Mouse (Mus musculus) 3134 (cell line): ENCODE results near the gene Tox2.

ENCODE experiments used
- DNase-seq: peaks from one replicate; pipeline ENCODE4 v3.0.0-alpha.2; 2011; ENCODE audit warnings: low spot score; ENCODE audit not compliant: insufficient read length; ENCODE audit errors: extremely low read depth

Gene Tox2

DNA sequence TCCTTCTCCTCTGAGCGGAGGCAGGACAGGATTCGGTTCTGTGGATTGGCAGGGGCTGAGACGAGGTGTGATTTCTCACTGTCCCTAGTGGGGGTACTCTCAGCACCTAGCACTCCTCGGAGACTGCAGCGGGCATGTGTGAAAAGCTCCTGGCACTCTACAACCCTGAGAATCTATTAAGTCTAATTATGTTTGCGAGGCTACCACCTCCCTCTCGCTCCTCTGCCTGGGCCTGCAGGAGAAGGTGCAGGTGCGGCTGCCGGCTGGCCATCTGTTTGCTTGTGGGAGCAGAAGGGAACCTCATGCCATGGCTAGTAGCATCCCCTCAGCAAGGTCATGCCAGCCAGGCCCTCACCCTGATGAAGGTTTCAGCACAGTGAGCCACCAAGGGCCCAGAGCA, 100.1 kb downstream of the Tox2 start:
- DNase-seq = no peak

DNA sequence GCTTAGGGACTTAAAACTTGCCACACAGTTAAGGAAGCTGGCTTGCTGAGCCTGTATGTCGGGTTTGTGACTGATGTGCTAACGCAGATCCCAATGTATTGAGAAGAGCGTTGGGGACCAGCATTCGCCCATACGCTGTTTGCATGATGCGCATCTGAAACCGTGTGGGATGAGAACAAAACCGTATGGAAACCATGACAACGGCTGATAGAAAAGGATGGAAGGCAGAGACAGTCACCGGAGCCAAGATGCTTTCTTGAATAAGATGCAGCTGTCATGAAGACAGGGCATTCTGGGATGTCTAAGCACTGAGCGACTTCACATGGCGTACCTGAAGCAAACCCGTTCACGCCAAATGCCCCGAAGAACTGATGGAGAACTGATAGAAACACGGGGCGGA, 106.5 kb downstream of the Tox2 start:
- DNase-seq = no peak

DNA sequence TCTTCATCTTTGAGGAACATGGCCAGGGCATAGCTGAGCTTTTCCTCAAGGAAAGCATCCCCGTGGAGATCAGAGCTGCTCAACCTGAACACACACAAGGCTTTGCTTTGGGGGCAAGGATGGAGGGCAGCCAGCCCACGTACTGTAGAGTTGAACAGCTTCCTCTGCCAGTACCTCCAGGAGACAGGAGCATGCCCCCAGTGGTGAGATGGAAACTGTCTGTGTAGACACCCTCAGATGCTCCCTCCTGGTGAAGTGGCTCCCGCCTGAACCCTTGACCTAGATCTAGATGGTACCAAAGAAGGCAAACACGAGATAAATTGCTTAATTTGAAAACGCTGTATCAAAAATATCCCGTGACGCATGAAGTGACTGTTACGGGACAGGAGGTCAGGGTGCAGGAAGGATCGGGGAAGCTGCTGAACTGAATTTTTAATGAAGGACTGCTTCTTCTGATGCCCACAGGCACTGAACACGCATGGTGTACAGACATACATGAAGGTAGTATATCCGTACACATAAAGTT, 107.3 kb downstream of the Tox2 start:
- no peak for DNase-seq

DNA sequence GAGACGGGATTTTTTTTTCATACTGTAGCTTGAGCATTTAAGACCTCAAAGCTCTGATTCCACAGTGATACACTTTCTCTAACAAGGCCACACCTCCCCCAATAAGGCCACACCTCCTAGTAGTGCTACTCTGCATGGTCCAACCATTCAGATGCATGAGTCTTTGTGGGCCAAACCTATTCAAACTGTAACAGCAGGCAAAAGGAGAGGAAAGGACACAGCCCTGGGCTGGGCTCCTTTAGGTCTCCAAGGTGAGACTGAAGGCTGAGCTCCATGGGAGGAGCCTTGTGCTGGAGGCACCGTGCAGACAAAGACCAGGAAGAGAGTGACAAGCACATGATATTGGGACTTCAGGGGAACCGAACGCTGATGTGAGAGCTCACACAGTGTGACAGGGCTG, 114.4 kb downstream of the Tox2 start:
- DNase-seq = no peak

DNA sequence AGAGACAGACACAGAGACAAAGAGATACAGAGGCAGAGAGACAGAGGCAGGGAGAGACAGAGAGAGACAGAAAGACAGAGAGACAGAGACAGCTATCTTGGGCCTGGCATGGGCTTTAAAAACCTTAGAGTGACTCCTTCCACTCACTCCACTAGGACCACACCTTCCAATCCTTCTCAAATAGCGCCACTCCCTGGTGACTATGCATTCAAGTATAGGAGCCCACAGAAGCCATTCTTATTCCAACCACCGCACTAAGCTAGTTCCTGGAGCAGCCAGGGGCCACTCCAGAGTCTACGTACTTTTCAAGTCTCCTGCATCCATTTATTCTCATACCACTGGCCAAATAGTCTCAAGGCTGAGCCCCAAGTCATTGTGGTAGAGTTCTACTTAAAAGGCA, 115.9 kb downstream of the Tox2 start:
- no peak for DNase-seq

DNA sequence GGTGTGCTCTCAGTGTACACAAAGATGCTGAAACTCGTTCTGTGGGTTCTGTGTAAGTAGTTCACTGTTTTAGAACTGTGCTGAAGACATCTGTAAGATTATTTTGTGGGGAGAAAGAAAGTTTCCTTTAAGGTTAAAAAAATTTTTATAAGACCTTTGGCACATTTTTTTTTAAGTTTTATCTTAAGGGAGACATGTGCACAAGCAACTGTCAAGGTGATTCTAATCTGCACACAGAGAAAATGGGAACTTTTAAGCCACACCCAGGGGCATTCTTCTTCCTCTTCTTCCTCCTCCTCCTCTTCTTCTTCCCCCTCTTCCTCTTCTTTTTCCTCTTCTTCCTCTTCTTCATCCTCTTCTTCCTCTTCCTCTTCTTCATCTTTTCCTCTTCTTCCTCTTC, 120.2 kb downstream of the Tox2 start:
- DNase-seq = no peak

DNA sequence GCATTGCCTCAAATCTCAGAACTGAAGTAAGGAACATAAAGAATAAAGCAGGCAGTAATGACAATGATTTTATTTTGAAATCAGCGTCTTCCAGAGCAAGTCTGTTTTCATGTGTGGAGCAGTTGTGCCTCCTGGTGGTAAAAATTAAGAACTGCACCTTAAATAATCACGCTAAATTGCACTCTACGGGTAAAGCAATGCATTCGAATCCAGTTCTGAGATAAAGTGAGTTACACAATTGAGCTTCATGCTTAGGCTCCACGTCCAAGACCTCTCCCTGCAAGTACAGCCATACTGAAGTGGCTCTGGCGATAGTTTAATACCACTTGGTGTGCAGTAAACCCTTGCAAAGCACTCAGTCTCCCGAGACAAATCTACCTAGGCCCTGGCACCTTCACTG, 127.8 kb downstream of the Tox2 start:
- DNase-seq = no peak

DNA sequence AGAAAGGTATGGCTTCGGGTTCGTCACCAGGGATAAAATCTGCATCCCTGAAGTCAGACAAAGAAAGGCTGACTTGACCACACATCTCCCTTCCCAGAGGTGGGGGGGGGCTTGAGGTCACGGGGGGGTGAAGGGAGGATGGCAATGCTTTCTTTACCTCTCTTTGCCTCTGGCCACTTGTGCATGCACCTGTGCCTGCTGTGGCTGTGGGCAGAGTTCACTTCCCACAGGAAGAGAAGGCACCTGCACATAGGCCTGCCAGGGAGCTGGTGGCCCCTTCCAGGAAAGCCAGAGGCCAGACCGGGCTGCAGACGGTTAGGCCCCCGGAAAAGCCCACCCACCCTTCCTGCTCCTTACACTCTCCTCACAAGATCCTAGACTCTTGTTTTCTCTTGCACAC, 128.5 kb downstream of the Tox2 start:
- DNase-seq = no peak

DNA sequence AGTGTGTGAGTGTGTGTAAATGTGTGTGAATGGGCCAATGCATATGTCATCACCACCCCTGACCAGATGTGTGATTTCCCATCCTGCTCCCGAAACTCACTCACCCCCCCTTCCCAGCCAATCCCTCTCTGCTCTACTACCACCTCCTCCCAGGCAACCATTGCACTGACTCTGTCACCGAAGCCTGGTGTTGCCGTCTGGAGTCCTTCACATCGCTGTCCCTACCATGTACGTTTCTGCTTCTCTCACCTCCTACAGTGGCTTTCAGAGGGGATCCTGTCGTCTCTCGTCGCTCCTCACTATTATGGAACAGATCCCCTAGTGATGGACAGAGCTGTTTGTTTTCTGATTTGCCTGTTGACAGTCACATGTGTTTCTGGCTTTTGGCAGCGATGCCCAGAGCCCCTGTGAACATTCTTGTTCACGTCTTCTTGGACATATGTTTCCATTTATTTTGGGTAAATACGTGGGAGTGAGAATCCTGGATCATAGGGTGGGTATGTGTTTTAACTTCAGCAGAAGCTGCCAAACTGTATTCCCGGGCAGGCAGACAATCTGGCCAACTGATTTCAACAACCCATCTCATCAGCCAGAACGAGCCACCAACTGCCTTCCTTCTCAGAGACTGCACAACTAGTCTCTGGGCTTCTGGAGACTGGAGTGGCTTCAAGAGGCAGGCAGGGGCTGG, 129.6 kb downstream of the Tox2 start:
- DNase-seq = no peak

DNA sequence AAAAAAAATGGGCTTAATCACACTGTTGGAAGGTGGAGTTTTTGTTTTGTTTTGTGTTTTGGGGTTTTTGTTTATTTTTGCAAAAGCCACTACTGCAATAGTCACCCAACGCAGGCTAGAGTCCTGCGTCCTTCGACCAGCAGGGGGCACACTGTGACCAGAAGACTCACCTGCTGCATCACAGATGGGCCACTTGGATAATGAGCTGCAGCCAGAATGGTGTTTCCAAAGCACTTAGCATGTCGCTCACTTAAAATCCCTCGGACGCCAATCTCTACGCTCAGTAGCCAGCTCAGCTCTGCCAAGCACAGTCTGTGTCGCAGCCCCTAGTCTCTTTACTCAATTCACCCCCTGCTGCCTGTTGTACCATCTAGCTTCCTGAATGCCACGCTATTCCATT, 137.3 kb downstream of the Tox2 start:
- no peak for DNase-seq

DNA sequence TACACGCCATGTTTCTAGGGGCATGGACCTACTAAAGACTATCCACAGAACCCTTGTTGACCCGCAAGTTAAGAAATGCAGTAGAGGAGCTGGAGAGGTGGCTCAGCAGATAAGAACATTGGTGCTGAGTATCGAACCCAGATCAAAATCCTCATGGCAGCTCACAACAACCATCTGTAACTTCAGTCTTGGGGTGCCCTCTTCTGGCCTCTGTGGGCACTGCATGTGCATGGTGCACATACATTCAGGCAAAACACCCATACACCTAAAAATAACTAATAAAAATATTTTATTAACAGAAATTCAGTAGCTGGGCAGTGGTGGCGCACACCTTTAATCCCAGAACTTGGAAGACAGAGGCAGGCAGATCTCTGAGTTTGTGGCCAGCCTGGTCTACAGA, 140.7 kb downstream of the Tox2 start:
- DNase-seq = no peak

DNA sequence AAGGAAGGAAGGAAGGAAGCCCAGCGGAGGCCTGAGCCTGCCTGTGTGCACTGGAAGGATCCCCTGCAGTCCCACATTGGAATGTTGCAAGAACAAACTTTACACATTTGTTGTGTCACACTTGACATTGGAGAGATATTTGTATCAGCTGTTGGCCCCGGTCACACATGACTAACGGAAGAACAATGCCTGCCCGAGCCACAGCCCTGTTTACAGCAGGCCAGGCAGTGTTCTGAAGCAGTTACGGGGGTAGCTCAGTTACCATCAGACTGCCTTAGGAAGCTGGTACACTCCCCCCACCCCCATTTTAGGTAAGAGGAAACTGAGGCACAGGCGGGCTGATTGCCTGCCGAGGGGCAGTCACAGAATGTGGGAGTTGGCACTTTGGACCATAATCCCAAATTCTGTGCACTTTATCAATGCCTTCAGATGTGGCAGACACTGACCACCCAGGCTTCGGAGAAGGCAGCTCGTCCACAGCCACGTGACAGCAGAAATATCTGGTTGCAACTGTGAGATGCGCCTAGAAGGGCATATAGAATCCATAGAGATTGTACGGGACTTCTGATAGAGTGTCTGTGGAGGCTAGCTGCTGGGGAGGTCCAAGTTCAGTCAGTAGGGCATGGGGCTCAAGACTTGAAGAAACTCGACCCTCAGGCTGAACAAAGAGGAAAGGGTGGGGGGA, 142.2 kb downstream of the Tox2 start:
- no peak for DNase-seq

DNA sequence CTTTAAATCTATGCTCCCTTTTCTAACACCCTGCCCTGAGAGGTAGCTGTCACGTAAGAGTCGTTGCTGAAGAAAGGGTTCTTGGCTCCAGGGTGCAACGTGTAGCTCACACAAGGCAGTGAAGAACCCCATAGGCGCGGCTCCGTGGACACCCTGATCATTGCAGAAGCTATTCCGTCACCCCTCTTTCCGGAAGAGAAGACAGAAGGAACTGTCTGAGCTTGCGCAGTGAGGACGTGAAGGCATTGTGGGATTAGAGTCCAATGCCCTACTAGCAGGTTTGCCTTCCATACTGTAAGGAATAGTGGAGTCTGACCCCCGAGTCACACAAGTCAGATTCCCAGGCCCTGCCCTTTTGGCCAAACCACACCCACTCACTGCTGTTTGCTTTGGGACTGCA, 143.6 kb downstream of the Tox2 start:
- DNase-seq = no peak

DNA sequence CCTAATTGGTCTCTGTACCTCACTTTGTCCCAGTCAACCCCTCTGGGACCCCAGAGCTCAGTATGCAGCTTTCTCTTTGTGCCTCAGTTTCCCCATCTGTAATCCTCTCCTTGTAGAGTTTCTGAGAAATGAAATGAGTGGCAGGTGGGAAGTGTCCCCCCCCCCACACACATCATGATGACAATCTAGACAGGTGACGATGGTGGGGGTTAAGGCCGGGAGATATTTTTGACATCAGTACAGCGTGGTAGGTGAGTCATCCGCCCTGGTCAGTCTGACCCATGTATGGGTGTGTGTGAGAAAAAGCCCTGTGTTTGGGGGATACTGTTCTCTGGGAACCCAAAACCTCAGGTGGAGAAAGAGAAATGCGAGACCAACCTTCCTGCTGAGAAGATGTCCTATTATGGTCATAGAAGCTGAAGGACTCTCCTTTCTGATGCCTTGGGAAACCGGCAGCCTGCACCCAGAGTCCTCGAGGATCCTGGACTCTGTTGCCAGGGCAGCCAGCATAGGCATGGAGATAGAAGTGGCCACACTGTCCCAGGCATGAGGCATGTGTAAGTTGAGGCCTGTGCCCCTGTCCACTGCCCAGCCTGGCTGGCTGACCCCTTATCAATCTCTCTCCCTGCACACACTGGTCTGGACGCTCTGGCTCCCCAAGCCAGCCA, 144.7 kb downstream of the Tox2 start:
- no peak for DNase-seq

DNA sequence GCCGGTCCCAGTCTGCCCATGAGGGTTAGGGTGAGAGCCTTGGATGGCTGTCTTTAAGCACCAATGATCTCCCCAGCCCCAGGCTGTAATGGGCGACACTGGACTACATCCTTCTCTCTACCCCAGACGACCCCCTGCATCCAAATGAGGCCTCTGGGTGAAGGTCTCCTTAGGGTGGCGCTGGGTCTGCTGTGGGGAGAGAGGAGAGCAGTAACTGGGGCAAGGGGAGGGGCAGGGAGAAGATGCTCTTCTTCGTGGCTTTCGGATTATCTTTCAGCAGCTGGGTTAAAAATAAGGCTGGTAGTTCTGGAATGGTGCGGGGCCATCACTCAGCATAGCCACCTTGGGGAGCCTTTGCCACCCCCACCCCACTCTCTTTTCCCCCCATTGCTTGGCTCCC, 145.8 kb downstream of the Tox2 start:
- no peak for DNase-seq

DNA sequence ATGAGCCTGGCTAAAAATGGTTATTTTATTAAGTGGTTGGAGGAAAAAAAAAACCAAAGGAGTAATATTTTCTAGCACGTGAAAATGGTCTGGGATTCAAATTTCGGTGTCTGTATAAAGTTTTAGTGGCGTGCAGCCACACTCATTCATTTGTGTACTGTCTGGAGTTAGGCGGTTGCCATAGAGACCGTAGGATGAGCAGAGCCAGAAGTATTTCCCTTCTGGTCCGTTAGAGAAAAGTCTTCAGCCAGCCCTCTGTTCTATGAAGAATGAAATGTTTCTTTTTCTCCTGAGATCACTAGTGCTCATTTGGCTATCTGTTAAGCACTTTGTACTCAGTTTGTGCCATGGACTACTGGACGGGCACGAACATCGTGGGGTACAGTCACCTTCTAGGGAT, 146.5 kb downstream of the Tox2 start:
- DNase-seq = no peak

DNA sequence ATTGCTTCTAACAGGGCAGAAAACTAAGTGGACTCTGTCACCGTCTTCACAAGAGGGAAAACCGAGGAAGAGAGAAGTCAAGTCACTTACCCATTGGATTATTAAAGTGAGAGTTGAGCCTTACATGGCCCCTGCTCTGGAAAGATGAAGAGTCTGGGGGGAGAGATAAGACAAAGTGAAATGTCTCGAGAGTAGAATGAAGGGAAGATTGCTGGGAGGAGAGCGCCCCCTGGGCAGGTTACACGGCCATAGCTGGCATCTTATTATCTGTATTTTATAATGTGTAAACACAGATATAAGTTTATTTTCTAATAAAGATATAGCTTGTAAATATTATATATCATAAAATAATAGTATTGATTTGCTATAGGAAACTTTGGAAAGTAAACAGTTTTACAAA, 147.5 kb downstream of the Tox2 start:
- no peak for DNase-seq

DNA sequence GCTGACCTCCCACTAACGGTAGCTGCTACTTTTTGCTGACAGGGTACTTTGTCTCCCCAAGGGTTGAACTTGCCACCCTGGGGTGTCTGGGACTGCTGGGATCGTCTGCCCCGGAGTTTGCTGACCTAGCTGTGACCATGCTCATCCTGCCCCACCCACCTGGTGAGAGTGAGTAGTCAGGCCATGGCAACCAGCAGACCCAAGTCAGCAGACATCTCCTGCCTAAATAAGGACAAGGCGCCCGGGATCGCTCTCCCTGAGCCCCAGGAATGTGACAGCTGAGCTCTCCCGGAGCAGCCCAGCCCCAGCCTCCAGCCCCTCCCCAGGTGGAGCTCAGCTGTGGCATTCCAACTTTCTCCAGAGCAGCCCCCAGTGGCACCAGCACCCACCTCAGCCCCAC, 150.8 kb downstream of the Tox2 start:
- DNase-seq = no peak

DNA sequence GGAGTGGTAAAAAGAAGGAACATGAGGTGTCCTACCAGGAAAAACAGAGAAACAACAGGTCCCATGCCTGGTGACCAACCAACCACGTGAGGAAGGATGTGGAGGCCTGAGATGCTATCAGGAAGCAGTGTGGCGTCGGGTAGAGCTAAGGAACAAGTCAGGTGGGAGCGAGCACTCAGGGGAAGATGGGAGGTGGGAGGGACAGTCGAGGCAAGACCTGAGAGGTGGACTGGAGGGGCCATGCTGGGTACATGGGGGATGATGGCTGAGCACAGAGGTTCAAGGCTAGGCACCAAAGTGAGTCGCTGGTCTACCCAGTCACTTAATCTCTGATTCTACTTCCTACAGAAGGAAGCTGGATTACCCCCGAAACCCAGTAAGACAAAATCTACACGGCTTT, 152.7 kb downstream of the Tox2 start:
- no peak for DNase-seq

DNA sequence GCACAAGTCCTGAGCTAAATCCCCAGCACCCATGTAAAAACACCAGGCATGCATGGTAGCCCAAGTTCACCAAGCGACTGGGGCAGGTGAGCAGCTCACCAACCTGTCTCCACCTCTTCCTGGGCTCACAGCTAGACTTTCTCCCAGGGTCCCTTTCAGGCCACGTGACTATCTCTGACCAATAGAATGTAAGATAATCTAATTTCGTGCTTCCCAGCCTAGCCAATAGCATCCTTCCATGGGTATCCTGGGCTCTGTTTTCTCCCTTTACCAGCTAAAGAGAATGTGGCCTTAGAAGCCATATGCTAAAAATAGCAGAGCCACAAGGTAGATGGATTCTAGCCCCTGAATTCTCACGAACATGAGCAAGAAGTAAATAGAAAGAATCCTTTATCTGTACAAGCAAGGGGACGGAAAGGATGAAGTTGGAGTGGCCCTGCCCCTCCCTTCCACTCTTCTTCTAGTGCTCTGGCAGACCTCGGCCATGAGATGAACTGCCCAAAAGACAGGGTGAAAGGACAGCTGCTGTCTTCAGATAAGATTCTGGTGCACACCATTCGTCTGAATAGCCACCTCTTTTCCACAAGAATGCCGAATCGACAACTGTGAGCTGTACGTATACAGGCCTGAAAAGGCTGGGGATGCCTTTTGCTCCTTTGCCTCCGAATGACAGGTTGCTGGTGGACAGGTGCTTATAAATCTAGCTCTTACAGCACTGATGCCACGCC, 153.4 kb downstream of the Tox2 start:
- no peak for DNase-seq

DNA sequence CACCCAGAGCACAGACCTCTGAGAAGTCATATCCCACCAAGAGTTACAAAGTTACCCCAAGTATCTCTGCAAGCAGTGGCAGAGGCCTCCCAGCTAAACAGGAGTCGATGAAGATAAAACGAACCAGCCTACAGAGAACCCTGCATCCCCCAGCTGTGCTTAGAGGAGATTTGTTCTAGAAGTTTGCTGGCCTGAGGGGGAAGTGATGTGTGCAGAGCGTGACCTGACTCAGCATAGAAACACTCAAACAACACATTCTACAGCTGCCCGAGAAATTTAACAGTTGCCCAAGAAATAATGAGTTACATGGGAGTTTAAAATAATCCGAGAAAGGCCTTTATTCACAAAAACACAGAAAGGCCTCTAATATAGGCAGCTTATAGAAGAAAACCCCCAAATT, 155.7 kb downstream of the Tox2 start:
- DNase-seq = no peak
